Mouse (Mus musculus) stomach, postnatal 0 days (tissue): ENCODE data around the gene Myl12a. TPM values are rescaled to one million over a fixed set of nuclear protein-coding genes. Genes with fewer than 3 reads are reported as not detected.
A peak's percentile ranks its signal among the peaks of the same experiment; 100 is the strongest.
"Not testable (repeated sequence)": the region's sequence is repeated elsewhere in the genome, so short reads cannot be mapped to it uniquely, and the experiment has no call there.

Experiments
- ATAC-seq: fragments of 200-750 bp; cut with Nextera tagmentation; 2 replicates; pipeline ENCODE4 v1.8.0; 2017; ENCODE audit not compliant: low FRiP score, low TSS enrichment
- DNase-seq: peaks from one replicate; pipeline ENCODE4 v3.0.0-alpha.2; 2016; ENCODE audit warnings: low spot score
- H3K27ac ChIP-seq: fragments of 300-500 bp; sonication (generic); replicated peaks from 2 replicates; pipeline ENCODE4 v1.5.1; 2014; ENCODE audit warnings: mild to moderate bottlenecking, control low read depth
- H3K27me3 ChIP-seq: fragments of 300-500 bp; sonication (generic); 2 replicates; pipeline ENCODE4 v1.6.1; 2014; ENCODE audit warnings: low read length; ENCODE audit not compliant: control insufficient read depth, insufficient read depth
- H3K36me3 ChIP-seq: fragments of 300-500 bp; sonication (generic); 2 replicates; pipeline ENCODE4 v1.6.1; 2014; ENCODE audit warnings: low read length, mixed read lengths; ENCODE audit not compliant: control insufficient read depth, insufficient read depth
- H3K4me1 ChIP-seq: fragments of 300-500 bp; sonication (generic); replicated peaks from 2 replicates; pipeline ENCODE4 v1.6.1; 2014; ENCODE audit warnings: antibody characterized with exemption; ENCODE audit not compliant: control insufficient read depth, insufficient read depth
- H3K4me2 ChIP-seq: fragments of 300-500 bp; sonication (generic); replicated peaks from 2 replicates; pipeline ENCODE4 v1.6.1; 2014; ENCODE audit warnings: low read depth, mild to moderate bottlenecking, control low read depth, moderate library complexity
- H3K4me3 ChIP-seq: fragments of 300-500 bp; sonication (generic); 2 replicates; pipeline ENCODE4 v1.5.1; 2014; ENCODE audit warnings: low read depth, low read length, control low read depth
- H3K9ac ChIP-seq: fragments of 300-500 bp; sonication (generic); 2 replicates; pipeline ENCODE4 v1.6.1; 2014; ENCODE audit warnings: mild to moderate bottlenecking, low read length, control low read depth, mixed read lengths
- H3K9me3 ChIP-seq: fragments of 300-500 bp; sonication (generic); 2 replicates; pipeline ENCODE4 v1.6.1; 2016; ENCODE audit warnings: low read length; ENCODE audit not compliant: control insufficient read depth
- CTCF ChIP-seq: IDR thresholded peaks from 2 replicates; pipeline ENCODE4 v1.5.1; 2016; ENCODE audit warnings: antibody characterized with exemption, low read depth, mild to moderate bottlenecking, moderate library complexity
- EP300 ChIP-seq: optimal IDR thresholded peaks from 2 replicates; pipeline ENCODE3; 2016; ENCODE audit warnings: antibody characterized with exemption
- WGBS: fragments of 180-500 bp; shearing (Covaris S2); extraction: QIAGEN DNeasy Blood & Tissue Kit; methylation state at CpG from one replicate; pipeline ENCODE4 v1.1.7; 2014; 5-methylcytosine and 5-hydroxymethylcytosine counted together
- polyA plus RNA-seq: library from polyadenylated mRNA; unstranded; fragments of >200 nt; fragmentation: Nextera tagmentation; extraction: Ambion mirVana; gene quantifications from 2 replicates; pipeline ENCODE4 v1.2.1, GENCODE M21; 2015

The Myl12a gene
- polyA plus RNA-seq, 1 experiment from 2014 or later: 534 TPM

- no peak overlapping the region for H3K9ac ChIP-seq
- DNase-seq (no peak), ATAC-seq (no peak)
- H3K27me3 ChIP-seq: no peaks in the 10 kb centered on the region
- 81% methylated on average over 2 of the region's 2 CpGs for WGBS
- H3K4me3 ChIP-seq: no peak overlapping the region
- TF ChIP-seq EP300 (no peak), CTCF (no peak)
- H3K4me2 ChIP-seq: no peak overlapping the region
- H3K36me3 ChIP-seq: no peaks in the 10 kb centered on the region
- no peaks in the 10 kb centered on the region for H3K9me3 ChIP-seq
- no peaks in the 10 kb centered on the region for H3K4me1 ChIP-seq
- H3K27ac ChIP-seq: no peak overlapping the region
Measured at GRCm38 (mm10) chr17:70965281-70965680, 37.4 kb downstream of the Myl12a start.

GRCm38 (mm10) chr17:70963546-70963945 is 39.1 kb downstream of the Myl12a start:
- ATAC-seq (peak; percentile 100), DNase-seq (peak; percentile 41)
- WGBS: 84% methylated on average over 12 of the region's 13 CpGs

GRCm38 (mm10) chr17:70951266-70951665 is 51.4 kb downstream of the Myl12a start:
- WGBS: 62% methylated on average over 10 of the region's 10 CpGs
- Histone ChIP-seq H3K9me3 (no peaks in the 10 kb centered on the region), H3K36me3 (no peaks in the 10 kb centered on the region), H3K4me3 (no peak overlapping the region), H3K27me3 (no peaks in the 10 kb centered on the region), H3K27ac (no peak overlapping the region), H3K9ac (no peak overlapping the region), H3K4me1 (no peaks in the 10 kb centered on the region), H3K4me2 (no peak overlapping the region)
- DNase-seq: no peak
- no peak for ATAC-seq
- TF ChIP-seq CTCF: no peak
- TF ChIP-seq EP300: no peak

More at GRCm38 (mm10) chr17:70963546-70963945, 39.1 kb downstream of the Myl12a start:
- H3K4me3 ChIP-seq, H3K4me1 ChIP-seq, H3K36me3 ChIP-seq, H3K27ac ChIP-seq, H3K4me2 ChIP-seq, H3K9ac ChIP-seq, H3K9me3 ChIP-seq, H3K27me3 ChIP-seq: not testable (repeated sequence)

- H3K27ac ChIP-seq: no peak overlapping the region
- ATAC-seq: no peak
- no peaks in the 10 kb centered on the region for H3K36me3 ChIP-seq
- H3K4me3 ChIP-seq: no peak overlapping the region
- 52% methylated on average over 7 of the region's 7 CpGs for whole genome bisulfite sequencing
- no peaks in the 10 kb centered on the region for H3K4me1 ChIP-seq
- TF ChIP-seq CTCF: no peak
- no peak for TF ChIP-seq EP300
- no peaks in the 10 kb centered on the region for H3K9me3 ChIP-seq
- no peak overlapping the region for H3K9ac ChIP-seq
- no peak overlapping the region for H3K4me2 ChIP-seq
- H3K27me3 ChIP-seq: no peaks in the 10 kb centered on the region
- no peak for DNase-seq
Measured at GRCm38 (mm10) chr17:70949171-70949570, 53.5 kb downstream of the Myl12a start.

- no peak overlapping the region for H3K4me2 ChIP-seq
- no peaks in the 10 kb centered on the region for H3K36me3 ChIP-seq
- no peak overlapping the region for H3K4me3 ChIP-seq
- H3K9ac ChIP-seq: no peak overlapping the region
- no peaks in the 10 kb centered on the region for H3K27me3 ChIP-seq
- no peak overlapping the region for H3K27ac ChIP-seq
- ATAC-seq (no peak), DNase-seq (no peak)
- WGBS: 36% methylated on average over 8 of the region's 8 CpGs
- TF ChIP-seq CTCF (no peak), EP300 (no peak)
- no peaks in the 10 kb centered on the region for H3K9me3 ChIP-seq
- H3K4me1 ChIP-seq: no peaks in the 10 kb centered on the region
Measured at GRCm38 (mm10) chr17:70948721-70949120, 54.0 kb downstream of the Myl12a start.

GRCm38 (mm10) chr17:70943779-70944178 is 58.9 kb downstream of the Myl12a start:
- no peak overlapping the region for H3K4me3 ChIP-seq
- WGBS: 91% methylated on average over 4 of the region's 4 CpGs
- TF ChIP-seq EP300 (no peak), CTCF (no peak)
- H3K27me3 ChIP-seq: no peaks in the 10 kb centered on the region
- H3K36me3 ChIP-seq: no peaks in the 10 kb centered on the region
- H3K27ac ChIP-seq: no peak overlapping the region
- H3K4me2 ChIP-seq: no peak overlapping the region
- no peaks in the 10 kb centered on the region for H3K4me1 ChIP-seq
- ATAC-seq: no peak
- H3K9me3 ChIP-seq: no peaks in the 10 kb centered on the region
- DNase-seq: no peak
- no peak overlapping the region for H3K9ac ChIP-seq

Other genes with a start within 250 kb of the Myl12a start
- 34.7 and 35.6 TPM in 2 replicates for gene Tgif1, start 149.3 kb downstream of the Myl12a start, polyA plus RNA-seq
- gene Myom1, start 245 bp downstream of the Myl12a start, polyA plus RNA-seq: 9.6 and 9.8 TPM in 2 replicates
- 21.3 and 22.6 TPM in 2 replicates for gene Lpin2, start 179.7 kb upstream of the Myl12a start, polyA plus RNA-seq